Mouse (Mus musculus) brain, embryonic 14.5 days (tissue): Measurements from ENCODE around the gene C1ql1.

Source experiments
- CTCF ChIP-seq: fragments of 200-500 bp; IDR thresholded peaks from 2 replicates; pipeline ENCODE4 v1.5.1; 2012; ENCODE audit warnings: inconsistent platforms, mild to moderate bottlenecking, moderate library complexity, borderline replicate concordance; ENCODE audit not compliant: insufficient read depth, insufficient read length; ENCODE audit errors: extremely low read depth
- POLR2A ChIP-seq: fragments of 200-500 bp; IDR thresholded peaks from 2 replicates; pipeline ENCODE4 v1.6.1; 2012; ENCODE audit warnings: mild to moderate bottlenecking, inconsistent platforms, borderline replicate concordance; ENCODE audit not compliant: poor library complexity, insufficient read depth, insufficient read length, severe bottlenecking; ENCODE audit errors: extremely low read depth

DNA sequence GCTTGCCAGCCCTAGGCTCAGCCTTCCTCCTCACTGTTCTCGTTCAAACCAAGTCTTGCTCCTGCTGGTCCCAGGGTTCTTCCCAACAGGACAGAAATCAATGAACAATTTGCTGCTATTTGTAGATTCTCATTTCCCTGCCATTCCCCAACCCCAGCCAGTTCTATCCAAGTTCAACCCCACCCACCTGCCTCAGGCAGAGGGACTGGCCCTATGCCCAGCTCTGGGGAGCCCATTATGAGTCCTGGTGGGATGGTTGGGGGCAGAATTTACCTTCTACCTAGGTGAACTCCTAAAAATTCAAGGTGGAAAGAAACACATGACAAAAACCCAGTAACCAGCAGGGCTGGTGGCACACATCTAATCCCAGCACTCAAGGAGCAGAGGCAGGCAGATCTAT, 25.8 kb upstream of the C1ql1 start:
- no peak for TF ChIP-seq POLR2A
- no peak for TF ChIP-seq CTCF
